Mouse (Mus musculus) heart, embryonic 11.5 days (tissue): ENCODE data around the gene Tuba1c. TPM values are rescaled to one million over a fixed set of nuclear protein-coding genes. Genes with fewer than 3 reads are reported as not detected.

Experiments used
- ATAC-seq: fragments of 200-750 bp; cut with Nextera tagmentation; replicated peaks from 2 replicates; pipeline ENCODE4 v1.8.0; 2017; ENCODE audit warnings: moderate library complexity; ENCODE audit not compliant: insufficient number of reproducible peaks, low FRiP score, low TSS enrichment
- H3K27ac ChIP-seq: fragments of 300-500 bp; sonication (generic); 2 replicates; pipeline ENCODE4 v1.5.1; 2014; ENCODE audit warnings: mild to moderate bottlenecking, low read depth, low read length
- H3K27me3 ChIP-seq: fragments of 300-500 bp; sonication (generic); 2 replicates; pipeline ENCODE4 v1.6.1; 2014; ENCODE audit warnings: mild to moderate bottlenecking, low read length, mixed read lengths; ENCODE audit not compliant: control insufficient read depth, insufficient read depth
- H3K36me3 ChIP-seq: fragments of 300-500 bp; sonication (generic); 2 replicates; pipeline ENCODE4 v1.6.1; 2014; ENCODE audit warnings: mild to moderate bottlenecking, low read length, moderate library complexity, mixed read lengths; ENCODE audit not compliant: control insufficient read depth, insufficient read depth
- H3K4me1 ChIP-seq: fragments of 300-500 bp; sonication (generic); 2 replicates; pipeline ENCODE4 v1.6.1; 2014; ENCODE audit warnings: low read length; ENCODE audit not compliant: control insufficient read depth, insufficient read depth
- H3K4me2 ChIP-seq: fragments of 300-500 bp; sonication (generic); 2 replicates; pipeline ENCODE4 v1.6.1; 2014; ENCODE audit warnings: mild to moderate bottlenecking, moderate library complexity
- H3K4me3 ChIP-seq: fragments of 300-500 bp; sonication (generic); 2 replicates; pipeline ENCODE4 v1.5.1; 2014; ENCODE audit warnings: low read depth, low read length
- H3K9ac ChIP-seq: fragments of 300-500 bp; sonication (generic); 2 replicates; pipeline ENCODE4 v1.6.1; 2014; ENCODE audit warnings: mild to moderate bottlenecking, low read depth, low read length, moderate library complexity
- H3K9me3 ChIP-seq: fragments of 300-500 bp; sonication (generic); replicated peaks from 2 replicates; pipeline ENCODE4 v1.6.1; 2016; ENCODE audit warnings: low read length; ENCODE audit not compliant: control insufficient read depth
- WGBS: fragments of 180-500 bp; shearing (Covaris S2); extraction: QIAGEN DNeasy Blood & Tissue Kit; methylation state at CpG from one replicate; pipeline ENCODE4 v1.1.7; 2014; ENCODE audit not compliant: insufficient replicate concordance; 5-methylcytosine and 5-hydroxymethylcytosine counted together
- polyA plus RNA-seq: library from polyadenylated mRNA; unstranded; fragments of >200 nt; fragmentation: Nextera tagmentation; extraction: Ambion mirVana; gene quantifications from 2 replicates; pipeline ENCODE4 v1.2.1, GENCODE M21; 2014

The Tuba1c gene
- polyA plus RNA-seq, 1 experiment from 2014 or later = 169 TPM

DNA sequence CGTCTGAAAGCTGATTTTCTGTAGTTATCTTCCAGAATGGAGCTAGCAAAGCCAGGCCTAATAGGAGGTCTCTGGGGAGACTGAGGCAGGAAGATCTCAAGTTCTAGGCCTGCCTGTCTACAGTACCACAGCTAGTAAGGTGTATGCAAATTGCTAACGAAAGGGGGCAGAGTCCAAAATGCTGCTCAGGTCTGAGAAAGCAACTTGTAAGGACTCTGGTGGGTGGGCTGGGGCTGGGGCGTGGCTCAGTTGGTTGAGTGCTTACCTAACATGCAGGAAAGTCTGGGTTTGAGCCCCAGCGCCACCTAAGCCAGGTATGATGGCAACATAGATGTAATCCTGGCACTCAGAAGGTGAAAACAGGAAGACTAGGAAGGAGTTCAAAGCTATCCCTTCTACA lies 9.5 kb upstream of the Tuba1c start:
- no peak overlapping the region for H3K4me2 ChIP-seq
- H3K4me3 ChIP-seq = no peak overlapping the region
- H3K27me3 ChIP-seq = no peaks in the 10 kb centered on the region
- H3K9ac ChIP-seq = no peak overlapping the region
- no peaks in the 10 kb centered on the region; the same call in 1 of the 2 replicates for H3K4me1 ChIP-seq
- no peaks in the 10 kb centered on the region for H3K36me3 ChIP-seq
- 87% methylated on average over 4 of the region's 4 CpGs for WGBS
- no peak overlapping the region for H3K27ac ChIP-seq
- ATAC-seq = no peak
- no peaks in the 10 kb centered on the region; the same call in 1 of the 2 replicates for H3K9me3 ChIP-seq

DNA sequence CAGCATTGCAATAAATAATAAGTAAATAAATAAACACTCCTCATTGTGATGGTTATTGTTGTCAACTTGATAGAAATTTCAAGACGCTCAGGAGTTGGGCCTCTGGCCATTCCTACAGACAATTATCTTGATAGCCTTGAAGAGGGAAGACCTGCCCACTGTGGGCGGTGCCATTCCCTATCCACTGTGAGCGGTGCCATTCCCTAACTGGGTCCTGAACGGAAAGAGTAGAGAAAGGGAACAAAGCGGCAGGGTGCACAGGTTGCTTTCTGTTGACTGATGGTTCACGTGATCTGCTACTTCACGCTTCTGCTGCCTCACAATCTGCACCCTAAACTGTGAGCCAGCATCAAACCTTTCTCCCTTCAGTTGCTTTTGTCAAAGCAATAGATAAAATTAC lies 8.4 kb upstream of the Tuba1c start:
- Histone ChIP-seq H3K27me3 (no peaks in the 10 kb centered on the region), H3K4me1 (no peaks in the 10 kb centered on the region; the same call in 1 of the 2 replicates), H3K27ac (no peak overlapping the region), H3K9me3 (no peaks in the 10 kb centered on the region; the same call in 1 of the 2 replicates), H3K4me3 (no peak overlapping the region), H3K4me2 (no peak overlapping the region), H3K36me3 (no peaks in the 10 kb centered on the region), H3K9ac (no peak overlapping the region)
- ATAC-seq = no peak
- WGBS = 92% methylated on average over 7 of the region's 7 CpGs

DNA sequence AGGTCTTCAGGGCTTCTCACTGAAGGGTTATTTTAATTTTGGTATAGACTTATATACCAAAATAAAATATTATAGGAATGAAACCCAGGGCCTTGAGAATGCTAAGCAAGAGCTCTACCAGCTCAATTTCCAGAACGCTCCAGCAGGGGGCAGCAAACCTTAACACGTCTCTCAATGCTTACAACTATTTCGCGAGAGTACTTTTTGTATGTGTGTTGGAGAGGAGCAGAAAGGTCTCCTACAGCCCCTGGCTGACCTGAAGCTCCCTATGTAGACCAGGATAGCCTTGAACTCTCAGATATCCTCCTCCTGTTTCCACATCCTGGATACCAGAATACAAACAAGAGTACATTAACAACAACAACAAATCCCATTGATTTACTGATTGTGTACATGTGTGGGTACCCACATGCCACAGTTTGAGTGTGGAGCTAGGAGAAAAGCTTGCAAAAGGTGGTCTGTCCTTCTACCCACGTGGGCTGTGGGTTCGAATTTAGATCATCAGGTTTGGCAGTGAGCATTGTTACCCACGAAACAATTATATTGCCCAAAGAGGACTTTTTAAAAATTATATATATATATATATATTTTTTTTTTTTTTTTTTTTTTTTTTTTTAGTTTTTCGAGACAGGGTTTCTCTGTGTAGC lies 4.9 kb upstream of the Tuba1c start:
- Histone ChIP-seq H3K4me1 (no peaks in the 10 kb centered on the region), H3K27me3 (no peaks in the 10 kb centered on the region), H3K9me3 (no peaks in the 10 kb centered on the region; the same call in 1 of the 2 replicates), H3K4me2 (no peak overlapping the region), H3K27ac (no peak overlapping the region), H3K4me3 (no peak overlapping the region), H3K36me3 (no peaks in the 10 kb centered on the region), H3K9ac (no peak overlapping the region)
- ATAC-seq = no peak
- 19% methylated on average over 7 of the region's 8 CpGs for WGBS

DNA sequence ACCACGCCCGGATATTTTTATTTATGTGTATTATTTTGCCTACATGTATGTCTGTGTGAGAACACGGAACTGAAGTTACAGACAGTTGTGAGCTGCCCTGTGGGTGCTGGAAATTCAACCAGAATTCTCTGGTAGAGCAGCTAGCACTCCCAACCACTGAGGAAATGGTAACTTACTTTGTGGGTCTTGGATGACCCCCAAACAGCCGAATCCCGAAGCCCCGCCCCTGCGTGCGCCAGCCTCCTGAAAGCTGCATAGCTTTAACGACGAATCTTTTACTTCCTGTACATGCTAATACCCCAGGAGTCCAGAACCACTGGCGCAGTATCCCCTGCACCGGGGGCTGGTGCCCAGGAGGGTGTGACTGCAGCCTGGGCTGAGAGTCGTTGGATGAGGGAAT lies 4.3 kb upstream of the Tuba1c start:
- WGBS = 69% methylated on average over 13 of the region's 13 CpGs

DNA sequence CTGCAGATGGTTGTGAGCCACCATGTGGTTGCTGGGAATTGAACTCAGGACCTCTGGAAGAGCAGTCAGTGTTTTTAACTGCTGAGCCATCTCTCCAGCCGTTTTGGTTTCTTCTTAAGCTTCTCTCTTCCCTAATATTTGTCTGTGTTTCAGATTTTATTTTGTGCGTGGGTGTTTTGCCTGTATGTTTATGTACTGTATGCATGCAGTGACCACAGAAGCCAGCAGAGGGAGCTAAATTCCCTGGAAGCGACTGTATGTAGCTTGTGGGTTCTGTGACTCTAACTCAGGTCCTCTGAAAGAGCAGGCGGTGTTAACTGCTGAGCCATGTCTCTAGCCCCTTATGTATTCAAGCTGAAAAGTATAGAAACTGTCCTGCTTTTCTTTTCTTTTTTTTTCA lies 3.4 kb upstream of the Tuba1c start:
- H3K27ac ChIP-seq = no peak overlapping the region
- 64% methylated on average over 4 of the region's 4 CpGs for WGBS

More for the DNA sequence above, 4.3 kb upstream of the Tuba1c start:
- Histone ChIP-seq H3K4me1 (no peaks in the 10 kb centered on the region), H3K27ac (no peak overlapping the region), H3K27me3 (no peaks in the 10 kb centered on the region), H3K9me3 (no peaks in the 10 kb centered on the region; the same call in 1 of the 2 replicates), H3K4me2 (no peak overlapping the region), H3K4me3 (no peak overlapping the region), H3K36me3 (no peaks in the 10 kb centered on the region), H3K9ac (no peak overlapping the region)
- ATAC-seq = no peak

DNA sequence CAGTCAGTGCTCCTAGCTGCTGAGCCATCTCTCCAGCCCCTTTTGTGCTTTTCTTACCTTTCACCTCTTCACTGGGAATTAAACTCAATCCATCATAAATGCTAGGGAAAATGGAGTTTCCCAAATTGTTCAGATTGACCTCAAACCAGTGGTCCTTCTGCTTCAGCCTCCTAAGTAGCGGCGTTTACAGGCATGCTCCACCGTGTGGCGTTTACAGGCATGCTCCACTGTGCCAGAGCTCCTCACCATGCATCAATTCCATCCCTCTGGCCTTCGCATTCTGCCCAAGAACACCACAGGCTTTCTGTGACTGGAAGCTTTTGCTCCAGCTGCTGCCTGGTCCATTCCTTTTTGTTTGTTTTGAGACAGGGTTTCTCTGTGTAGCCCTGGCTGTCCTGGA lies 2.6 kb upstream of the Tuba1c start:
- peaks cover 3% of the 10 kb centered on the region for H3K4me1 ChIP-seq
- WGBS = 68% methylated on average over 5 of the region's 5 CpGs
- no peaks in the 10 kb centered on the region for H3K36me3 ChIP-seq
- no peak overlapping the region for H3K27ac ChIP-seq
- no peaks in the 10 kb centered on the region for H3K27me3 ChIP-seq
- no peak overlapping the region for H3K4me3 ChIP-seq
- no peak overlapping the region for H3K9ac ChIP-seq
- H3K9me3 ChIP-seq = no peaks in the 10 kb centered on the region
- no peak for ATAC-seq
- no peak overlapping the region for H3K4me2 ChIP-seq

More for the DNA sequence above, 3.4 kb upstream of the Tuba1c start:
- H3K4me2 ChIP-seq = no peak overlapping the region
- H3K4me3 ChIP-seq = no peak overlapping the region
- no peak for ATAC-seq
- no peak overlapping the region for H3K9ac ChIP-seq
- no peaks in the 10 kb centered on the region for H3K27me3 ChIP-seq
- no peaks in the 10 kb centered on the region; the same call in 1 of the 2 replicates for H3K4me1 ChIP-seq
- H3K36me3 ChIP-seq = no peaks in the 10 kb centered on the region
- no peaks in the 10 kb centered on the region; the same call in 1 of the 2 replicates for H3K9me3 ChIP-seq

DNA sequence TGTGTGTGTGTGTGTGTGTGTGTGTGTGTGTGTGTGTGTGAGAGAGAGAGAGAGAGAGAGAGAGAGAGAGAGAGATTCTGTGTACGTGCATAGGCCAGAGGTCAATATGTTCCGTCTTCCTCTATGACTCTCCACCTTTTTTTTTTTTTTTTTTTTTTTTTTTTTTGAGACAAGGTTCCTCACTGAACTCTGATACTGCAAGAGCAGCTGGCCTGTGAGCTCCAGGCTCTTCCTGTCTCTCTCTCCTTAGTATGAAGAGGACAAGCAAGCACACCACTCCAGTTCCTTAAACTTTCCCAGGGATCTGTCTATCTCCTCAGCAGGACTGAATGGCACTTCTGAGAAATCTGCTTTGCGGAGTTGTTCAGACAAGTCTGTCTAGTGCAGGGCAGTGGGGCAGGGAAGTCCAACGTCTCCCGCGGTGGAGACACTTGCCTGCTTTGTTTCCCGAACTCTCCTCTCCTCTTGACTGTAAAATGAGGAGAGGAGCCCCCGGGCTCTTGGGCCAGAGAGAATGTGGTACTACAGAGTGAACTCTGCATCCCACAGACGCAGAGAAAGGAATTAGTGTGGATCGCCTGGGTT lies 725 bp upstream of the Tuba1c start:
- WGBS = 3% methylated on average over 10 of the region's 10 CpGs
- Histone ChIP-seq H3K9ac (peak overlapping the region; percentile 90), H3K27me3 (no peaks in the 10 kb centered on the region), H3K36me3 (no peaks in the 10 kb centered on the region), H3K4me2 (peak overlapping the region; percentile 91), H3K9me3 (no peaks in the 10 kb centered on the region), H3K4me1 (peaks cover 21% of the 10 kb centered on the region), H3K27ac (peak overlapping the region; percentile 93), H3K4me3 (peak overlapping the region; percentile 88)
- ATAC-seq = no peak

DNA sequence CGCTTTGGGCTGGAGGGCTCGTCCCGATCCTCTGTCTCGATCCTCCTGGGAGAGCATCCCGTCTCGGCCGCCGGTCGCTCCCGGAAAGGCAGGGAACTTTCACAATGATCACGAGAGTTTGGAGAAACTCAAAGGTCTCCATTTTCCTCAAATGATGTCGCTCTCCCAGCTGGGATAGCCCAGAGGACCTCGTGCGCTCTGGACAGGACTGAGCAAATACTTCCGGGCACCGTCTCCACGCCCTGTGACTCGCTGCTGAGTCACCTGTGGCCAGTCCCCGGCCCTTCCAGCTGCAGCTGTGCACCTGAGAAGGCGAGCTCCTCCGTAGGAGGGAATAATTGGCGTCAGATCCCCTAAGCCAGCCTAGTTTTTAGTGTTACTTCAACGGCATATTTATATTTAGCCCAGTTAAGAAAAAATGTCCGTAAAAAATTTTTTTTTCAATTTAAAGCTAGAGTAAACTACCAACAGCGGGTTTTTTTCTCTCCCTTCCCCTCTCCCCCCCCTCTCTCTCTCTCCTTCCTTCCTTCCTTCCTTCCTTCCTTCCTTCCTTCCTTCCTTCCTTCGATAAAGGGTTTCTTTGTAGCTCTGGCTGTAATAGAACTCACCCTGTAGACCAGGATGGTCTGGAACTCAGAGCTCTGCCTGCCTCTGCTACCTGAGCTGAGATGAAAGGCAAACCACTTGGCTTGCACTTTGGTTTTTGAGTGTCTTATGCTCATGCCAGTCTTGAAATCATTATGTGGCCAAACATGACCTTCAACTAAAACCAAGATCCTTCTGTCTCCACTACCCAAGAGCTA lies 1.1 kb downstream of the Tuba1c start:
- no peaks in the 10 kb centered on the region for H3K9me3 ChIP-seq
- peak; percentile 78 for ATAC-seq
- no peaks in the 10 kb centered on the region for H3K27me3 ChIP-seq
- H3K9ac ChIP-seq = peak overlapping the region; percentile 90
- H3K27ac ChIP-seq = peak overlapping the region; percentile 93
- peak overlapping the region; percentile 91 for H3K4me2 ChIP-seq
- WGBS = 7% methylated on average over 26 of the region's 26 CpGs
- H3K4me1 ChIP-seq = peaks cover 21% of the 10 kb centered on the region
- peaks cover 5% of the 10 kb centered on the region for H3K36me3 ChIP-seq
- peak overlapping the region; percentile 88 for H3K4me3 ChIP-seq
